Mouse (Mus musculus) cerebral cortex, adult 2 months (tissue): ENCODE measurements around the gene Dgke.

Experiments used
- WGBS: fragments of 180-500 bp; shearing (Covaris S2); methylation state at CpG from one replicate; pipeline ENCODE4 v1.1.7; 2018; 5-methylcytosine and 5-hydroxymethylcytosine counted together

The Dgke gene

DNA sequence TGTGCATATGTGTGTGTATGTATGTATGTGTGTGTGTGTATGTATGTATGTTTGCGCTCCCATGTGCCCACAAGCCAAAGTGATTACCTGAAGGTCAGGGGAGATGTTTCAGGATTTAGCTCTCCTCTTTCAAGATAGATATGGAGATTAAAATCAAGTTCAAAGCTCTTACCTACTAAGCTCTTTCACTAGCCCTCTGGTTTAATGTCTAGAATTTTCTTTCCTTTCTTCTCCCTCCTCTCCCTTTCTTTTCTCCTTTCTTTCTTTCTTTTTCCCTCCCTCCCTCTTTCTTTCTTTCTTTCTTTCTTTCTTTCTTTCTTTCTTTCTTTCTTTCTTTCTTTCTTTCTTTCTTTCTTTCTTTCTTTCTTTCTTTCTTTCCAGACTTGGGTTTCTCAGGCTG is at the start of gene Dgke:
Dgke (minus strand) TSS at position 101 of the 400 bp plus-strand sequence.
- WGBS = 89% methylated on average over 1 of the region's 1 CpGs

DNA sequence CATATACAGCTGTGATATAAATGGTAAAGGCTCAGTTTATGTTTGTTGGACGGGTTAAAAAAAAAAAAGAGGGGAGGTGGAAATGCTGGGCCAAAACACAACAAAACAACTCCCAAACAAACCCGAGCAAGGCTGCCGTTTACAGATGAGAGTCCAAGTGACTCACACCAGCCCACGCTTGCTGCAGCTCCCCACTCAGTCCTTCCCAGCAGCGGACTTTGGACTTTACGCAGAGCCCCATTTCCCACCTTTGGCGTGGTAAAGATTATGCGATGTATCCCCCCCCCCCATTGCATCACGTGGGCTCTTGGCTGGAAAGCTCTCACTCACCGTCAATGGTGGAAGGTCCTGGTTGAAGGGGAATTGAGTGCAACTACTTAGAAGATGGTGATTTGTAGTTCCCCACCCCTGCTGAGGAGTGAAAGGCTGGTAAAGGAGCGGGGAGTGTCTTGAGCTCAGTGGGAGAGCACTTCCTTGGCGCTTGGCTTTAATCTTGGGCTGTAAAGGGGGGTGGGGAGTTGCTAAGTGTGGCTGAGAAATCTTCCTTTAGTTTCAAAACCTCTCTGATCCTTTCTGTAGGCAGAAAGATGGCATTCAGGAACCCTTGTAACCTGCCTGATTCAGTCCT is 40.6 kb upstream of the Dgke start:
- WGBS = 40% methylated on average over 12 of the region's 12 CpGs

DNA sequence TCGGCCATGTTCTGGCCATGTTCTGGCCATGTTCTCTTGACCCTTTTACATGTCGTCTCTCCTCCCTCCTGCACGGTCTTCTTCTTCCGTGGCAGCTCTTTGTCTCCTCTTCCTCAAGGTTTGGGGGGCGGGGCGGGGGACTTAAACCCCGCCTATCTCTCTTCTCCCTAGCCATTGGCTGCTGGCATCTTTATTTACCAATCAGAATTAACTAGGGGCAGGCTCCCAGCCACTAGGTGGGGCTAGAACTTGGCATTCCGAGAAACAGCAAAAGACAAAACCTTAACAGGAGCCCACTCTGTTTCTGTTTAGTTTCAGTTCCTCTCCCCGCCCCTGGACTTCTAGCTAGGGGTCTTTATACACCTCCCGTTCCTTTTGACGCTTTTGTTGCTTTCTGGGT is 39.2 kb upstream of the Dgke start:
- WGBS = 82% methylated on average over 11 of the region's 11 CpGs

DNA sequence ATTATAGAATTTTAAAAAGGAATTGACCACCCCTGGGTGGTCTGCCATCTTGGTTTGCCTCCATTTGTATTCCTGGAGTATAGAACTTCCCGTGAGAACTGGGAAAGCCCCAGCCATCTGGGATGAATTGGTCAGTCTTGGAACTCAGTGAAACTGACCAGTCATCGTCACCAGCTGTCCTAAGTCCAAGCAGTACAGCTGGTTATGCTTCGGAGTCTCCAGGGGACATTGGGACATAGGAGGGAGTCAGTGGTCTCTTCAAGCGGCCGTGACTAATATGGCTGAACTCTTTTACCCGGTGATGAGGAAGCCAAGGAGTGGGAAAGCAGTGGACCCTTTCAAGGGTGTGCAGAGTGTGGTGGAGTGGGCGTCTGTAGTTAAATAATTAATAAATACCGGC is 38.6 kb upstream of the Dgke start:
- WGBS = 96% methylated on average over 8 of the region's 8 CpGs

DNA sequence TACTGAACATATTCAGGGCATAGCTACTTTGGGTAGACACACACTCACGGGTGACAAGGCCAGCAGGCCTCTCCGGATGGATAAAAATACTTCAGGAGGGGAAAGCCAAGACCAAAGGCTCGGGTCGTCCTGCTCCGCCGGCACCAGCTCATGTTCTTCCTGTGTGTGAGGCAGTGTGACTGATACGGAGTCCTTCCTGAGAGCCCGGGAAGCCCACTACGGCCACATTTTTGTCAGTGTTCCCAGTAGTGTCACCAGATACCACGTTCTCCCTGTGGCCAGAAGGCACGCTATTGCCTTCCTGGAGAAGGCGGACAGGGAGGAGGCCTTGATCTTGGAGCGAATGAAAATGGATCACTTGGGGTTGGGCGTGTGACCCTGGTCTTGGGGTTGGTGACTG is 36.5 kb upstream of the Dgke start:
- whole genome bisulfite sequencing = 90% methylated on average over 14 of the region's 14 CpGs

DNA sequence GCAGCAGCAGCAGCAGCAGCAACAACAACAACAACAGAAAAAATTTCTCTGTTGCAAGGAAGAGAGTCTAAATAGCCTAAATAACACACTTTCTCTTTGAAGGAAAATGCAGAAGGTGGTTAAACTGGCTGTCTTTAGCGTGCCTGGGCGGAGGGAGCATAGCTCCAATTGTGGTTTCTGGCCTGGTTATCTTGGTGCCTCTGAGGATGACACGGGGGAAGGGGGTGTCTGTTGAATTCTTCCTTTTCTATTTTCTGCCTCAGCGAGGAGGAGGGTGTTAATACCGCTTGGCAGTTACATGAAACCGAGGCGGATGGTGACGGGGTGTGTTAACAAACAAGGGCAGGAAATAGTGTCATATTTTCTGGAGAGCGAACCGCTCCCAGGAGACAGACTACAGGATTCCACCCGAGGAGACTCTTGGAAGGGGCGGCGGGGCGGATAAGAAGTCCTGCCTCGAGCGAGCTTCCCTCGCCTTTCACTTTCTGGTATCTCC is 34.2 kb upstream of the Dgke start:
- WGBS = 8% methylated on average over 17 of the region's 17 CpGs

DNA sequence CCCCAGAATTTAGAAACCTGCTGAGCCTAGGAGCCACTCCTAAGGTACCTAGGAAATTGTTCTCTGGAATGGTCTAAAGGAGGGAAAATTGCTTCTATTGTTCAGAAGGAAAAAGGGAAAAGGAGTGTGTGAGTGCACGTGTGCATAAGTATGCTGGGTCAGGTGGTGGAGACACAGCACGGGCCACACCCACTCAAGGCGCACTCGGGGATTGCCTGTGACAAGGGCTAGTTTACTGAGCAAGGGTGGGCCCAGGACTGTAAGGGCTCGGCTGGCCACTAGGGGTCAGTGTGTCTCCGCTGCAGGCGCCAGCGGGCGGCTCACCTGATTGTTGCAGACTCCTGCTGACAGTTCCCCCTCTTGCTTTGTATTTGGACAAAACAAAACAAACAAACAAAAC is 33.8 kb upstream of the Dgke start:
- WGBS = 0% methylated on average over 9 of the region's 9 CpGs

DNA sequence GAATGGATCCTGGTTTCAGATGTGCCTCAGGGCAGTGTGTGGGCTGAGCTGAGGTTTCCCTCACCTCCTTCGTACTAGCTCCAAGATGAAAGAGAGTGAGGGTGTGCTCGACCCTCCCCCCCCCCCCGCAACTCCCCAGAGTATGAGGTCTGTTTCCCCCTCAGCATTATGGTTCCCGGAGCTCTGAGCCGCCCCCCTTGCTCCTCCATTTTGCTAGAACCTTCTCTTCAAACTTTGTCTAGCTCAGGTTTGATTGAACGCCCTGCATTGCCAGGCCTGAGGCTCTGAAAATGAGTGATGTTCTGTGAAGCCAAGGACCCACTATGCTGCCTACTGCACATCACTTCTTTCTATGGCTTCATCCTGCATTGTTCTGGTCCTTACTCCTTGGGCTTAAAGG is 32.3 kb upstream of the Dgke start:
- WGBS = 72% methylated on average over 6 of the region's 6 CpGs

DNA sequence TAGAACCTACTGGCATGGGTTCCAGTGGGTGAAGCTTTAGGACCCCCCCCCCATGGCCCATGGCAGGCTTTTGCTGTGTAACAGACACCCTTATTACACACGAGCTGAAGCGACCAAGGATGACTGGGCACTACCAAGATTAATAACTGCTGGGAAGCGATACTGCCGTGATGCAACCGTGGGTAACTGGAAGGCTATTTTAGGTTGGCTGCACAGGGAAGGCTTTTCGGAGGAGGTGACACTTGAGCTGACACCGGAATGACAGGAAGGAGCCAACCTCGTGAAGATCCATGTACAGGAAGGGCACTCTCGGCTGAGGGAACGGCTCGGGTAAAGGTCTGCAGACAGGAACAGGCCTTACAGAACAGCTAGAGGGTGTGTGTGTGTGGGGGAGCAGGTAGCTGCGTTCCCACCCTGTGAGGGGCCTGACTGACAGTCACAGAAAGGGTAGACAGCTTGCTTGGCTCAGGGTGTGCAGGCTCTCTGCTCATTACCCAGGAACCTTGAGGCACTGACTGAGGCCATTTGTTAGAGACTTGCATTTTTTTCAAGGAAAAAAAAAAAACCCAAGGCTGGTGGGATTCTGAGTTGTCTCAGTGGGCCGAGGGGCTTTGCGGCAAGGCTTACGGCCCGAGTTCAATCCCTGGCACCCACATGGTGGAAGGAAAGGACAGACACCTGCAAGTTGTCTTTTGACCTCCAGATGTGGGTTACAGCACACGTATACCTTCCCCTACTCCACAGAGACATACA is 31.6 kb upstream of the Dgke start:
- 83% methylated on average over 17 of the region's 17 CpGs for WGBS

DNA sequence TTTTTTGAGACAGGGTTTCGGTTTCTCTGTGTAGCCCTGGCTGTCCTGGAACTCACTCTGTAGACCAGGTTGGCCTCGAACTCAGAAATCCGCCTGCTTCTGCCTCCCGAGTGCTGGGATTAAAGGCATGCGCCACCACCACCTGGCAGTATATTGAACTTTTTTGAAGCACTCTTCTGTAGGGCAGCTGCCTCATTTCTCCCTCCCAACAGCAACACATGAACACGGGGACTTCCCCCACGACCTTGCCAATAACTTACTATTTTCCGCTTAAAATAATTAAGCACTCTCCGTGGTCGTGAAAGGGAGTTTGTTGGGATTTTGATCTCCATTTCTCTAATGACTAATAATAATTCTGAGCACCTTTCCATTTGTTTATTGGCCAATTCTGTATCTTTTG is 30.6 kb upstream of the Dgke start:
- WGBS = 90% methylated on average over 10 of the region's 10 CpGs

DNA sequence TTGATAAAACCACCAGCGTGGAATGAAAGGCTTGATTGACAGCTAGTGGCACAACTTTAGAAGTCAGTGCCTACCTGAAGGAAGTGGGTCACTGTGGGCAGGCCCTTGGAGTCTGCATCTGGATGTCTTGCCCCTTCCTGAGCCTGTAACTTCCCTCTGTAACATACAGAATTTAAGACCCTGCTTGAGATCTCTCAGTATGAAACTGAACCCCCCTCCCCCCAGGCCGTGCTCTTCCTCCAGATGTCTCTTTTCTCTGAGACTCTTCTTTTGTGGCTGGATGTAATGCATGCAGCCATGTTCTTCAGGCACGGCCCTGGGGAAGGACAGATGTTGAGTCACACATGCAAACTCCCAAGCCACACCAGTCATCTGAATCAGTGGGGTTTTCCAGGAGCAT is 28.7 kb upstream of the Dgke start:
- WGBS = 90% methylated on average over 3 of the region's 3 CpGs

DNA sequence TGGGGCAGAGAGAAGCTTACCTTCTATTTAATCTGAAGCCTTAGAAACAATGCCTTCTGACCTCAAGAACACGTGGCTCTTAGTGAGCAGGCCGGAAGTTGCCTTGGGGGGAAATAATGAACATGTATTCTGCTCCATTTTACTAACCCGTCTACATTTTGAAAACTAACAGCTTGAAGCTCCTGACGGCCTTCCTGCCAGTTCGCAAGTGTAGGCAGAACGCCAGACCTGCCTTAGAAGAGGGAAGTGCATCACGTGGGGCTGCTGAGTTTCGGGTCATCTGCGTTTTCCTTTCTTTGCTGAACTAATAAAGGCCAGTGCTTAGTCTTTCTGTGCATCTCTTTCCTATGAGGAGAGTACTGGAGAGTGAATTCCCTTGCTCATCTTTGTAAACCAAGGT is 26.1 kb upstream of the Dgke start:
- 25% methylated on average over 9 of the region's 9 CpGs for WGBS

DNA sequence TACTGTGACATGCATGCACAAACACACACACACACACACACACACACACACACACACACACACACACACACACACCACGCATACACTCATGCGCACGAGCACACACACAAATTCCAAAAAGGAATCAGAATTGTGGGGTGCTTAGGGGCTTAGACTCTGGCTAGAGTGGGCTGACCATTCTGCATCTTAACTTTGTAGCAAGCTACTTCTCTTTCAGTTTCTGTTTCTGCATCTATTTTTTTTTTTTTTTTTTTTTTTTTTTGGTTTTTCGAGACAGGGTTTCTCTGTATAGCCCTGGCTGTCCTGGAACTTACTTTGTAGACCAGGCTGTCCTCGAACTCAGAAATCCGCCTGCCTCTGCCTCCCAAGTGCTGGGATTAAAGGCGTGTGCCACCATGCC is 23.7 kb upstream of the Dgke start:
- 92% methylated on average over 6 of the region's 7 CpGs for WGBS

DNA sequence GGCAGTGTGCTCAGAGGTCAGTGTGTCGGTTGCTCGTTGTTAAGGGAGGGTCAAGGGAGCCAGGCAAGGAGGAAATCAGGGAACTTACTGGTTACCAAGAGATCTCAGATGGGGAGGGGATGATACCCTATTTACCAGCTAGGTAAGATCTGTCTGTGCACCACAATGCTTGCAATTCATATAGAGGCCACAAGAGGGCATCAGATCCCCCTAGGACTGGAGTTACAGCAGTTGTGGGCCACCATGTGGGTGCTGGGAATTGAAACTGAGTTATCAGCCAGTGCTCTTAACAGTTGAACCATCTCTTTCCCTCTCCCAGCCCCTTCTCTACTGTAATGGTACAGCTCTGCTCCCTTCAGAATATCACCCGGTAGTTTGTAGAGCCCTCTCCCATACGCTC is 22.1 kb upstream of the Dgke start:
- 95% methylated on average over 4 of the region's 4 CpGs for WGBS

DNA sequence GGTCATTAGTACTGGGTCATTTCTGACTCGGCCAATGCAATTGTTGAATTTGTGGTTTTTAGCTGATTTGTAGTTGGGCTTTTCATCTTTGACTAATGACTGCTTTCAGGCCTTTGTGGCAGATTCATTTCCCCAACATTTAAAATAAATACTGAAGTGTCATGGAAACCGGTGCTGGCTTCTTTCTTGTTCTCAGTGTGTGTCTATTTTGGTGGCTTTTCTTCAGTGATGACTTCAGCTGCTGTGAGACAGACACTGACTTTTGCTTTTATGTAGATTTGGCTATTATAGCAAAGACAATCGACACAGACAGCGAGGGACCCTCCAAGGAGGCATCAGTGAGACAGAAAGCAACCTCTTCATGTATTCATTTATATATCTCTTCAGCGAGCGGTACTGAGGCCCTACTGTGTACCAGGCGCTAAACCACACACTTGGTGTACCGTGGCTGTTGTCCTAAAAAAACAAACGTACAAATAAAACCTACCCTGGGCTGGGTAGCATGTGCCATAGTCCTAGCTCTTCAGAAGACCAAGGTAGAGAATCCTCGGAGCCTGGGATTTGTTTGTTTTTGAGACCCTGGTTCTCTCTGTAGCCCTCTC is 19.7 kb upstream of the Dgke start:
- 63% methylated on average over 10 of the region's 10 CpGs for WGBS

DNA sequence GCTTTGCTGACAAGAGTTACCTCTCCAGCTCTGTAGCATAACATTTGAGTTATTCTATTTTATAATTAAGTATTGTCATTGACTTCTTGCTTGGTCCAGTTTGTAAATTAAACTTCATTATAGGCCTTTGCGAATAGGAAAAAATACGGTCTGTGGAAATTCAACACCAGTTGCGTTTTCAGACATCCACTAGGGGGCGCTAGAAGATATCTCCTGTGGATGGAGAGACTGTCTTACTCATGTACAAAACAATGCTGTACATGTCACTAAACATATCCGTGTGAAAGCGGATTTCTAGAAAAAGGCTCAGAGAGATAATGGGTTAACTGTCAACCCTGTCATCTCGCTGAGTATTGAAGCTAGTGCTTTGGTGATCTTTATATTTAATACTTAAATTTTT is 18.0 kb upstream of the Dgke start:
- 33% methylated on average over 7 of the region's 7 CpGs for WGBS

DNA sequence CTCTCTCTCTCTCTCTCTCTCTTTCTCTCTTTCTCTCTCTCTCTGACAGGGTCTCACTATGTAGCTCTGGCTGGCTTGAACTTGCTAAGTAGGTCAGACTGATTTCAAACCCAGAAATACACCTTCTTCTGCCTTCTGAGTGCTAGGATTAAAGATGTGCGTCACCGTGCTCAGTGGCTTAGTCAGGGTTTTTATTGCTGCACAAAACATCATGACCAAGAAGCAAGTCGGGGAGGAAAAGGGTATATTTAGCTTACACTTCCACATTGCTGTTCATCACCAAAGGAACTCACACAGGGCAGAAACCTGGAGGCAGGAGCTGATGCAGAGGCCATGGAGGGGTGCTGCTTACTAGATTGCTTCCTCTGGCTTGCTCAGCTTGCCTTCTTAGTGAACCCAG is 16.0 kb upstream of the Dgke start:
- WGBS = 54% methylated on average over 3 of the region's 3 CpGs

DNA sequence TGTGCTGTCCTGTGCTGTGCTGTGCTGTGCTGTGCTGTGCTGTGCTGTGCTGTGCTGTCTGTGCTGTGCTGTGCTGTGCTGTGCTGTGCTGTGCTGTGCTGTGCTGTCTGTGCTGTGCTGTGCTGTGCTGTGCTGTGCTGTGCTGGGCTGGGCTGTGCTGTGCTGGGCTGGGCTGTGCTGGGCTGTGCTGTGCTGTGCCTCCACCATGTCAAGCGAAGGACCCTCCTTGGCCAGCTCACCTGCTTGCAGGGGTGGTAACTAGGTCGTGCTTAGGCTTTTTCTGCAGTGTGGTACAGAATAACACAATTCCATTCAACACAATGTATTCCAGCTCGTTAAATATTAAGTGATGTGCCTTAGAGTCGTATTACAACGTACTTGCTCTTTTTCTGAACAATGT is 15.3 kb upstream of the Dgke start:
- WGBS = 63% methylated on average over 5 of the region's 5 CpGs

DNA sequence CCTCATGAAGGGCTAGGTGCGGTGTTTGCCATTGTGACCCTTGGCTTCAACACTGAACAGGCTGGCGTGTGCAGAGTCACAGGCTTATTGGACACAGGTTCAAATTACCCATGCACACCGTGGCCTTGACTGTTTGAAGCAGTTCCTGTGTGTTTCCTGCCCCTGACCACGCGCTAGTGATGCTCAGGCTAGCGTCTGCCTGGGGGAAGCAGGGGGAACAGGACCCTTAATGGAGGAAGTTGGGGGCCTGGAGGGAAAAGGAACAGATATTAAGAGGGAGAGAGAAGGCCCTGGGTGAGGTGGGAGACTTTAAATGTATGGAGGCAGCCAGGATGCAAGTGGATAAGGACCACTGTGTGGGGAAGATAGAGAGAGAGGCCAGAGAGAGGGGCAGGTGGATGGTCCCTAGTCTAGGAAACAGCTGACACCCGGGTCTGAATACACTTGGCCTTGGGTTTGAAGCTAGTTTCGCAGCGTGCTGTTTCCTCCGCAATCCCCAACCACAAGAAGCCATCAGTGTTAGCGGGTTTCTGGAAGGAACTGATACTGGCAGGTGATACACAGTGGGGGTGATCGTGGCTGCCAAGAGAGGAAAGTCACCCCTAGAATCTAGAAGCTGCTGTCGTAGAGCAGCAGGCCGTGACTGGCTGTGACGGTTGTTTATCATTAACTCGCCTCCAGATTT is 12.5 kb upstream of the Dgke start:
- 83% methylated on average over 16 of the region's 16 CpGs for WGBS

DNA sequence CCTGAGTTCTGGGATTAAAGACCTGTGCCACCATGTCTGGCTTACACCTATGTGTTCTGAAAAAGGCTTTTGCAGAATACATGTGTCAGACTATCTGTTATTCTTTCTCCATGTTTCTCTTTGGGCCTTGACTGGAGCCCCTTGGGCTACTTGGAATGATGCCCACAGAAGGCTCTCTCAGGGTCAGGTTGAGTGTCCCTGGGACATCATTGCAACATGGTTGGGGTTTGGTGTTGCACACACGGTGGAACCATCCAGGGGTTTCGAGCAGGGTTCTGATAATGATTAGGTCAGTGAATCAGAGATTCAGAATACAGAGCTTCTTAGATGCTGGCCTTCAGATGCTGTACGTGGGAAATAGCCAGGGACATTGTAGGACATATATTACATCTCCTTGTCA is 11.7 kb upstream of the Dgke start:
- WGBS = 96% methylated on average over 3 of the region's 3 CpGs

DNA sequence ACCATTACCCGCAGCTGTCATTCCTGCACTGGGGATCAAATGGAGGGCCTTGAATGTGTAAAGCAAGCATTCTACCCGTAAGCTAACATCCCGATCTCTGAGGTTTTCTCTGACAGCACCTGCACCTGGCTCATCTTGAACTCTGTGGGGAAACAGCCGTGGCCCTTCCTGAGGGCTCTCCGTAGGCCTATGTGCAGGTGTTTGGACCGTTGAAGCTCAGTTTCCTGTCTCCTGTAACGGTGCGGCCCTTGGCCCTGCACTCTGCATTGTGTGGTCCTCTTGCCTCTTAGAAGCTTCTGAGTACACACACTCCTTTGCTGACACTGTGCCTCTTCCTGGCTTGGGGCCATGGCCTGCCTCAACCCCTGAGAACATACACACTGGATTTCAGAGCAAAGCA is 11.0 kb upstream of the Dgke start:
- whole genome bisulfite sequencing = 90% methylated on average over 8 of the region's 8 CpGs

DNA sequence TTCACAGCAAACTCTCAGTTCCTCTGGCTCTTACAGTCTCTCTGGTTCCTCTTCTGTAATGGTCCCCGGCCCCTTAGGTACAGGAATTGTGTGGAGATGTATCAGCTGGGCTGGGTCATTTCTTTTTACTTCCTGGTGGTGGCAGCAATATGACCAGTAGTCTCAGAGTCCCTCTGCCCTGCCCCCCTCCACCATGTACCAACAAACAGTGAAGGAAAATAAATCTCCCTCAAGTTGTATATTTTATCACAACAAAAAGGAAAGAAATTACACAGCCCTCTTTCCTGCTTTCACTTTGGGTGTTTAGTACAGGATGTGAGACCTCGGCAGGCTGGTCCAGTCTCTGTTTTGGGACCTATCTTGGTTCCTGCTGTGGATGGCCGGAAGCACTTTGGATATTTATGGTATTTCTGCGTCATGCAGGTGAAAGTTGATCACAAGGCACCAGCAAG is 9.7 kb upstream of the Dgke start:
- 64% methylated on average over 4 of the region's 4 CpGs for WGBS
